Mouse (Mus musculus) natural killer cell, adult 2 months (primary cell): ENCODE measurements around the gene Hmgcs2.

Source experiments
- DNase-seq, 2 experiments: peaks; one replicate each; pipeline ENCODE4 v3.0.0; 2022; ENCODE audit warnings: low spot score in 2 of 2

The Hmgcs2 gene

GRCm38 (mm10) chr3:98280204-98280932, at the start of gene Hmgcs2:
Gene Hmgcs2, plus strand, starts transcription at chr3:98280435.
- DNase-seq: no peak

GRCm38 (mm10) chr3:98233504-98233903, 46.7 kb upstream of the Hmgcs2 start:
- no peak for DNase-seq

DNA sequence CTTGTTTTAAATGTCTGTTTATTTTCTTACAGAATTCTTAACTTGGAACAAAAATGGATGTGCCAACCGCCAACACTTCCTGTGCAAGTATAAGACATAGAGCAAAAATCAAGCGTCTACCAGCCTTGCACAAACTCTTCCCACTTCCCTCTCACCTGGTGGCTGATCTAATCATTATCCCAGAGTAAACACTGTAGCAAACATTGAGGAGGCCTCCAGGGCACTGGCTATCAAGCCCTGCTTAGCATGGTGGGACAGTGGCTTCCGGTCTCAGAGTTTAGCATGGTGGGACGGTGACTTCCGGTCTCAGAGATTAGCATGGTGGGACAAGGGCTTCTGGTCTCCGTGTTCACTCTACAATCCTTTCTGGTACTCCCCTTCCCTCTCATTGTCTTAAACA, 44.0 kb upstream of the Hmgcs2 start:
- no peak for DNase-seq

DNA sequence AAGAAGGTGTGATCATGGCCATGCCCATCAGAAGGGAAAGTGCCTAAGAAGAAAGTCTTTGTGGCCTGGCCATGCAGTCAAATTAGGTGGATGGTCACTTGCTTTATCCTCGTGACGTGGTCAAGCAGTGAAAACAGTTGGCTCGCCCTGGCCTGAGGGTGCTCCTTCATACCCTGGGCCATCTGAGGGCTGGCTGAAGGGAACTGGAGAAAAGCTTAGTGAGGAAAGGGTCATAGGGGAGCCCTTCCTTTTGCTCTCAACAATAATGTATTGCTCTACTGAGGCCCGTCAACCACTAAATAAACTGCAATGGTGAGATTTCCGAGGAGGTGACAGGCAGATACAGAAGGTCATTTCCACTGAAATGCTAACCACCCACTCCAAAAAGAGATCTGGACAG, 43.0 kb upstream of the Hmgcs2 start:
- DNase-seq: no peak

DNA sequence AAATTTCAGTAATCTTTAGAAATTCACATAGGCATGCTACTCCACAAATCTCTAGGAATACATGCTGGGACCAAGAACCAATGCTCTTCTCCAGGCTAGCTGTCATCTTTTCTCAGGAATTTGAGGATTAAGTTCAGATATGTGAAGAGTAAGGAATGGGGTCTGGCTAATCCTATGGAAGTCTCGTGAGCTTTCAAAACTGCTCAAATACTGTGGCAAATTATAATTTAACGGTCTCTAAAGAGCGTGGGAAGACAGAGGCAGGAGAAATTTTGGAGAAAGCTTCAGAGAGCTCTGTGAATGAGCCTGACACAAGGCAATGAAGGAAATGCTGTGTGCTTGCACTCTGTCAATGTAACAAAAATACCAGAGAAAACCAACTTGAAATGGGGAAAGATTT, 42.1 kb upstream of the Hmgcs2 start:
- DNase-seq: no peak

DNA sequence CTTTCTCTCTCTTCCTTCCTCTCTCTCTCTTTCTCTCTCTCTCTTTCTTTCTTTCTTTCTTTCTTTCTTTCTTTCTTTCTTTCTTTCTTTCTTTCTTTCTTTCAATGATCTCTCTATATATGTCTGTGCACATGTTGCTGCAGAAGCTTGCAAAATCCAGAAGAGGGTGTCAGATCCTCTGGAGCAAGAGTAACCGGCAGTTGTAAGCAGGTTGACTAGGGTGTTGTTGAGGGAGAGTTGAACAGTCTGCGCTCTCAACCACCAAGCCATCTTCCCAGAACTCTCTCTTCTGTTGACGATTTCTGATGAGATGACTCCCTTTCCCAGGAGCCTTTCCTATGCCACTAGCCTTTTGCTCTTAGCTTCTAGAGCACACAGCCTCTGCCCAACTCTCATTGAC, 38.2 kb upstream of the Hmgcs2 start:
- DNase-seq: no peak

DNA sequence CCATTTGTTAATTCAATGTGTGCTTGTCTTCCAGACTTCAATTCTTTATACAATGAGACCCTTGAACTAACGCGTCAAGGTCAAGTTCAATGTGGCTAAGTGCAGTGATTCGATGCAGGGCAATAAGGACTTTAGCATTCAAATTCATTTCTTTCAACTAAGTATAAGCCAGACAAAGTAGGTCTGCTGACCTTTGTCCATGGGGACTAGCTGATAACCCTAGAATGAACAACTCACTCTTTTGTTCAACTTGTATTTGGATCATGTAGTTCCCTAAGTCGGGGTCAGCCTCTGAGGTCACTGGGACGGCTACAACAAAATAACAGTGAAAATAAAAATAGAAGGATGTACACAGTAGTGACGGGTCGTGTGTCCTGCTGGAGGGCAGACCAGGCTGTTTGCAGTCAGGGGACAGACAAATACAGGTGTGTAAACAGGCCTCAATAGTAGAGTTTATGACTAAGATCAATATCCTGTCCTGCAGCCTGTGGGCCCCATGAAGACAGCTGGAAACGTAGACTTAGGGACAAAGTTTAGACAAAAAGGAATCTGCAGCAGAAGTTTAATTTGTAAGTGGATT, 37.7 kb upstream of the Hmgcs2 start:
- no peak for DNase-seq

GRCm38 (mm10) chr3:98245892-98246291, 34.3 kb upstream of the Hmgcs2 start:
- DNase-seq: no peak

- DNase-seq: no peak
Measured at GRCm38 (mm10) chr3:98246985-98247751, 33.1 kb upstream of the Hmgcs2 start.

DNA sequence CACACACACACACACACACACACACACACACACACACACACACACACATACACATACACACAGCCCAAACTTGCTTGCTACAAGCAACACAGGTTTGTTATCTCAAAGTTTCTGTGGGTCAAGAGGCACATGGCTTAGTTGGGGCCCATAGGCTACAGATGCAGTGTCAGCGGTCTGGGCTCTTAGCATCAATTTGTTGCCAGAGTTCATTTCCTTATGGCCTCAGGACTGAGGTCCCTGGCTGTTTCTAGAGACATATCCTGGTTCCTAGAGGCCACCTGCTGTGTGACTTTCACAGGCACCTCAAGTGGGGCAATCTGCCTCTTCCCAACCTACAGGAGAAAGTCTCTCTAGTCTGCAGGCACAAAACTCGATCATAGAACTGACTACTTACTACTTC, 30.9 kb upstream of the Hmgcs2 start:
- no peak for DNase-seq

GRCm38 (mm10) chr3:98249833-98250448, 30.3 kb upstream of the Hmgcs2 start:
- DNase-seq: no peak

DNA sequence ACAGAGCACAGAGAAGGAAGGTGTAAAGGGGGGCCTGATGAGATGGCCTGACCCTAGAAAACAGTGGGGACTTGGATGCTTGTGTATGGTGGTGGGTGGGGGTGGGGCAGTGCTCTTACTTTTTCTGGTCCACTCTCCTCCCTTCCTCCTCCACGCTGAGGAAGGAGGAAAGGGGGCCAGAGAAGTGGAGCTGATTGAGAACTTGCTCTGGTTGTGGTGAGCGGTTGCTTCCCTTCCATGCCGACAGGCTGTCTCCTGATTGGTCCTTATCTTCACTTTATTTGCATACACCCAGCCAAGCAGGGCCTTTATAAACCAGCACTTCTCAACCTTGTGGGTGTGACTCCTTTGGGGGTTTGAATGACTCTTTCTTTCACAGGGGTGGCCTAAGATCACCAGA, 26.2 kb upstream of the Hmgcs2 start:
- DNase-seq: no peak

- DNase-seq: no peak
Measured at GRCm38 (mm10) chr3:98254656-98255583, 25.3 kb upstream of the Hmgcs2 start.

DNA sequence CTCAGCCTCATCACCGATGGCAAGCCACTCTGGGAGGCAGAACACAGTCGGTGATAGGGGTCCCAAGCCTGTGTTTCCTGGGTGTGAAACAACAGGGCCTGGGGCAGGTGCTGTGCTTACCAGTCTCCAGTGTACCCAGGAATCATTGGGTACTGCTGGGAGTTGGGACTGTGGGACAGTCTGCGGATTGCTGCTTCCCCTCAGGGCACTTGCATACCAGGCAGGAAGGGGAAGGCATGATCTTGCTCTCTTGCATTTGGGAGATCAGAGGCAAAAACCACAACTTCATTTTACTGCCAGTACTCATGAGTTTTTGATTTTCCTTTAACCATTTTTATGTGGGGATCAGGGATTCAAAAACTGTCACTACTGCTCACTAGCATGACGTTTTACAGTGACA, 21.5 kb upstream of the Hmgcs2 start:
- no peak for DNase-seq

GRCm38 (mm10) chr3:98259271-98259751, 20.9 kb upstream of the Hmgcs2 start:
- DNase-seq: no peak

DNA sequence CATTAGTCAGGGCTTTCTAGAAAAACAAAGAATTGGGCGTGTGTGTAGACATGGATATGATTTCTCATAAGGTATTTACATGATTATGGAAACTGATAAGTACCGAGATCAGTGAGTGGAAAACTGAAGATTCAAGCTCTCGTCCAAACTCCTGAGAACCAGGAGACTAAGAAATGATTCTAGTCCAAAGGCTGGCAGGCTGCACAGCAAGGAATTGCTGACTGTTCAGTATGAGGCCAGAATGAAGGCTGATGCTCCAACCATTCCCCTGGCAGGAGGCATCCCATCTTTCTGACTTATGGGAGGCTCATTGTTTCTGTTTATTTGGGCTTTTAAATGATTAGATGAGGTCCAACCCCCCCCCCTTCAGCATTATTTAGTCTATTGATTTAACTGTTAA, 19.7 kb upstream of the Hmgcs2 start:
- no peak for DNase-seq

- DNase-seq: no peak
Measured at GRCm38 (mm10) chr3:98261415-98261814, 18.8 kb upstream of the Hmgcs2 start.

DNA sequence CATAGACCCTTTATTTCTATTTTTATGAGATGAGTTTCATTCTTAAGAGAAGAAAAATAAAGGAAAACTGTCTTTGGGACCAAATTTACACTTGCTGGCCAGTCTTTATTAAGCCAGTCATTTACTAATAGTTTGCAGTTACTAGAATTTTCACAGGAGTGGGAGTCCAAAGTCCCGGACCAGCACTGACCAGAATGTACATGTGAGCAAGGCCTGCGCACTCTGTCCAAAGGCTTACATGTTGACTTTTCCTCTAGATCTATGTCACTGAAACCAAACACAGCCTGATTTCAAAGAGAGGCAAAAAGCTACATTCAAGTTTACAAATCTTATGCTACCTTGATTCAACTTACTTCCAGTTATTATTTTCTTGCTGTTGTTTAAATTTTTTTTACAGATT, 18.1 kb upstream of the Hmgcs2 start:
- no peak for DNase-seq

DNA sequence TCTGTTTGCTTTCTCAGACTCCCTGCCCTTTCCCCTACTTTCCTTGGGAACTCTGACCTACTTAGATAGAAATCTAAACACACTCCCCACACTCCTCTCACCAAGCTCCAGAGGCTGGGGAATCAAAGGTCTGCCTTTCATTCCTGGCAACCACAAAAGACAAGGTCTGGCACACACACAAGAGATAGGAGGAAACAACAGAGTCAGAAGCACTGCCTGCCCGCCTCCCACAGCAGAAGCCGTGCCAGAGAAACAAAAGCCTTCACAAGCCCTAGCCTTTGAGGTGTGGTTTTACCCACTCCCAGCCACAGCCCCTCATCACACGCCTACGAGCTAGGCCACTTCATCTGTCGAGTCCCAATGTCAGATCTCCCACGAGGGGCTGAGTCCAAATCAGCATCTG, 13.0 kb upstream of the Hmgcs2 start:
- no peak for DNase-seq

GRCm38 (mm10) chr3:98273623-98274398, 6.4 kb upstream of the Hmgcs2 start:
- DNase-seq: no peak

DNA sequence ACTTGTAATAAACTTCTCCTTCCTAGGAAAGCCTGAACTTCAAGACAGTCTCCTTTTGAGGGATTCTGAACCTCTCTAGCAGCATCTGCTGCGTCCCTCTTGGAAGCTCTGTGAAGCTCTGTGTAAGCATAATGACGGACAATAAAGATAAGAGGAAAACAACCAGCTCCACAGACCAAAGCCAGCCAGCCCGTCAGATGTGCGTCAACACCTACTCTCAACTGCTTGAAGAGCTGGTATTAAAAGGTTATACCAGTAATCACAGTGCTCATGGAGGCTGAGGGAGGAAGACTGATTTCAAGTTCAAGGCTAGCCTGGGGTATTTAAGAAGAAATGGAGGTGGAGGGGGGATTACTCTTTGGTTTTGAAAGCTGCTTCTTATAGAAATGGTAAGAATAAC, 553 bp upstream of the Hmgcs2 start:
- DNase-seq: no peak
